Mouse (Mus musculus) hindbrain, embryonic 10.5 days (tissue): ENCODE measurements around the gene Grin1. TPM values are rescaled to one million over a fixed set of nuclear protein-coding genes. Genes with fewer than 3 reads are reported as not detected.
A peak's percentile ranks its signal among the peaks of the same experiment; 100 is the strongest.
"Not testable (repeated sequence)": the region's sequence is repeated elsewhere in the genome, so short reads cannot be mapped to it uniquely, and the experiment has no call there.

Source experiments
- DNase-seq: peaks from one replicate; pipeline ENCODE4 v3.0.0-alpha.2; 2017; ENCODE audit warnings: low spot score
- H3K27ac ChIP-seq: fragments of 300-500 bp; sonication (generic); 2 replicates; pipeline ENCODE4 v1.5.1; 2016; ENCODE audit warnings: mild to moderate bottlenecking, moderate library complexity
- H3K27me3 ChIP-seq: fragments of 300-500 bp; sonication (generic); 2 replicates; pipeline ENCODE4 v1.6.1; 2016; ENCODE audit warnings: mild to moderate bottlenecking; ENCODE audit not compliant: poor library complexity, insufficient read depth, severe bottlenecking
- H3K36me3 ChIP-seq: fragments of 300-500 bp; sonication (generic); 2 replicates; pipeline ENCODE4 v1.6.1; 2016; ENCODE audit warnings: mild to moderate bottlenecking, moderate library complexity
- H3K4me1 ChIP-seq: fragments of 300-500 bp; sonication (generic); replicated peaks from 2 replicates; pipeline ENCODE4 v1.6.1; 2016; ENCODE audit warnings: mild to moderate bottlenecking
- H3K4me3 ChIP-seq: fragments of 300-500 bp; sonication (generic); 2 replicates; pipeline ENCODE4 v1.5.1; 2016; ENCODE audit warnings: mild to moderate bottlenecking, moderate library complexity
- H3K9me3 ChIP-seq: fragments of 300-500 bp; sonication (generic); 2 replicates; pipeline ENCODE4 v1.6.1; 2016; ENCODE audit warnings: mild to moderate bottlenecking, moderate library complexity
- WGBS: fragments of 180-500 bp; shearing (Covaris S2); methylation state at CpG from one replicate; pipeline ENCODE4 v1.1.7; 2016; 5-methylcytosine and 5-hydroxymethylcytosine counted together
- polyA plus RNA-seq: library from polyadenylated mRNA; unstranded; fragments of >200 nt; fragmentation: Nextera tagmentation; extraction: Ambion mirVana; gene quantifications from 2 replicates; pipeline ENCODE4 v1.2.1, GENCODE M21; 2016

The Grin1 gene
- polyA plus RNA-seq, 1 experiment from 2014 or later, result 4.5 TPM

GRCm38 (mm10) chr2:25266720-25267119 is 52.3 kb downstream of the Grin1 start:
- WGBS, result 70% methylated on average over 2 of the region's 2 CpGs
- no peak overlapping the region for H3K4me3 ChIP-seq

GRCm38 (mm10) chr2:25265897-25266656 is 52.9 kb downstream of the Grin1 start:
- H3K9me3 ChIP-seq, result no peaks in the 10 kb centered on the region
- H3K27me3 ChIP-seq, result peaks cover 26% of the 10 kb centered on the region
- H3K4me3 ChIP-seq, result peak overlapping the region; percentile 18
- DNase-seq, result no peak
- peaks cover 34% of the 10 kb centered on the region for H3K36me3 ChIP-seq
- WGBS, result 76% methylated on average over 6 of the region's 6 CpGs
- H3K4me1 ChIP-seq, result peaks cover 67% of the 10 kb centered on the region
- H3K27ac ChIP-seq, result no peak overlapping the region

More at GRCm38 (mm10) chr2:25266720-25267119, 52.3 kb downstream of the Grin1 start:
- DNase-seq, result no peak
- Histone ChIP-seq H3K27me3 (peaks cover 26% of the 10 kb centered on the region), H3K36me3 (peaks cover 37% of the 10 kb centered on the region), H3K27ac (no peak overlapping the region), H3K4me1 (peaks cover 71% of the 10 kb centered on the region), H3K9me3 (no peaks in the 10 kb centered on the region)

DNA sequence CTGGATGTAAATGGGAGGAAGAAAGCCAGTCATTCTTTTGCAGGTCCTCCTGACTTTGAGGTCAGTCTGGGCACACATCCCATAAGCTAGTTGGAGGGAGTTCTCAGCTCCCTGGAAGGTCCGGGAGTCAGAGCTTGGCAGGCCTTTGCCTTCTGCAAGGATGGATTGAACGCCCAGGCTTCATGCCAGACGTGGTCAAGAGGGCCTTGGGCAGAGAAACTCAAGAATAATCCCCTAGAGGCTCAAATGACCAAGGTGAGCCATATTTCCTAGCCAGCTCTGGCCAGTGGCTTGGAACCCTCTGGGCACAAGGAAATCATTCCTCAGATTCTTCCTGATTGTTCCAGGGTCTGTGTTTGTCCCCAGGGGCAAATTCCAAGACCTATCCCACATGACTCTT is 54.1 kb downstream of the Grin1 start:
- WGBS, result 78% methylated on average over 3 of the region's 3 CpGs
- Histone ChIP-seq H3K4me1 (peaks cover 60% of the 10 kb centered on the region), H3K36me3 (peaks cover 22% of the 10 kb centered on the region), H3K4me3 (peak overlapping the region; percentile 73; the same call in 1 of the 2 replicates), H3K9me3 (no peaks in the 10 kb centered on the region), H3K27ac (no peak overlapping the region), H3K27me3 (peaks cover 26% of the 10 kb centered on the region)
- no peak for DNase-seq

DNA sequence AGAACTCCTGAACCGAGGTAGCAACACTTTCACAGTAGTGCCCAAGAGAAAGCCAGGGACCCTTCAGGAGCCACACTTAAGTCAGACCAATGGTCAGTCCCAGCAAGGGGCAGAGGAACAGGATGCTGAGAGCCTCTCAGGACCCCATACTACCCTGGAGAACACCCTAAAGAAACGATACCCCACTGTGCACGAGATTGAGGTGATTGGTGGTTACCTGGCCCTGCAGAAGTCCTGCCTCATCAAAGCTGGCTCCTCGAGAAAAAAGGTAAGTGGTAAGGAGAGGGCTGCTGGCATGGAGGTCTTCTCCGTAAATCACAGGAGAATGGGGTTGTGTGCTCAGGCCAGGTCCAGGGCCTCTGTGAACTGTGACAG is 54.7 kb downstream of the Grin1 start:
- Histone ChIP-seq H3K9me3 (no peaks in the 10 kb centered on the region), H3K27me3 (peaks cover 26% of the 10 kb centered on the region), H3K4me1 (peaks cover 60% of the 10 kb centered on the region), H3K27ac (no peak overlapping the region), H3K36me3 (peaks cover 16% of the 10 kb centered on the region), H3K4me3 (peak overlapping the region; percentile 73; the same call in 1 of the 2 replicates)
- WGBS, result 79% methylated on average over 5 of the region's 5 CpGs
- DNase-seq, result no peak

DNA sequence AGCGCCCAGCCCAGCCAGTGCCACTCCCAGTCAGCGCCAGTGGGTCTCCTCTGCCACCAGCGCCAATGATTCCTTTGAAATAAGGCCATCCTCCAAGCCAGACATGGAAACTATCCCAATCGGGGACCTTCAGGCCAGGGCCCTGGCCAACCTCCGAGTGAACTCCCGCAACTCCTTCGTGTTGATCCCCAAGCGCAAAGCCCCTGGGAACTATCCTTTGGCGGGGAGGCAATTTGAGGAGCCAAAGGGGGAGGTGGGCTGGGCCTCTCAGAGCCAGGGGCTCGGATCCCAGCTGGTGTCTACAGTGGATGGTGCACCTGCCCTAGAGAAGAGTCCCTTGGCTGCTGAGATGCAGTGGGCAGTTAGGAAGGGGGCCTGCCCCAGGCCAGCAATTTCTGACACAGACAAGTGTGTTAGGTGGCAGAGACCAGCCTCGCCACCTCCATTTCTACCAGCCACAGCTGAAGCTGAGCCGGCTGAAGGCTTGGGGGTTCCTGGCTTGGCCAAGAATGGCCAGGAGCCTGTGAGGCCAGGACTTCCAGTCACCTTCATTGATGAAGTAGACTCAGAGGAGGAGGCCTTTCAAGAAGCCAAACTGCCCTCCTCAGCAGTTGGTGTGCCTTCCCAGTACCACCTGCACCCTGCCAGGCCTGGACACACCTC is 55.2 kb downstream of the Grin1 start:
- WGBS, result 22% methylated on average over 12 of the region's 12 CpGs
- peak overlapping the region; percentile 73 for H3K4me3 ChIP-seq
- DNase-seq, result no peak
- 0 out of 2 replicates have a peak overlapping the region, but pooled peaks have one; percentile 74 for H3K27ac ChIP-seq
- H3K27me3 ChIP-seq, result peaks cover 26% of the 10 kb centered on the region
- no peaks in the 10 kb centered on the region for H3K9me3 ChIP-seq
- peaks cover 11% of the 10 kb centered on the region for H3K36me3 ChIP-seq
- peaks cover 60% of the 10 kb centered on the region for H3K4me1 ChIP-seq

GRCm38 (mm10) chr2:25262795-25263622 is 56.0 kb downstream of the Grin1 start:
- DNase-seq, result peak; percentile 36
- H3K27ac ChIP-seq, result peak overlapping the region; percentile 74
- H3K4me1 ChIP-seq, result peaks cover 60% of the 10 kb centered on the region
- no peaks in the 10 kb centered on the region for H3K9me3 ChIP-seq
- H3K27me3 ChIP-seq, result peaks cover 26% of the 10 kb centered on the region
- peak overlapping the region; percentile 73 for H3K4me3 ChIP-seq
- WGBS, result under 1% methylated on average over 82 of the region's 82 CpGs
- H3K36me3 ChIP-seq, result peaks cover 4% of the 10 kb centered on the region

DNA sequence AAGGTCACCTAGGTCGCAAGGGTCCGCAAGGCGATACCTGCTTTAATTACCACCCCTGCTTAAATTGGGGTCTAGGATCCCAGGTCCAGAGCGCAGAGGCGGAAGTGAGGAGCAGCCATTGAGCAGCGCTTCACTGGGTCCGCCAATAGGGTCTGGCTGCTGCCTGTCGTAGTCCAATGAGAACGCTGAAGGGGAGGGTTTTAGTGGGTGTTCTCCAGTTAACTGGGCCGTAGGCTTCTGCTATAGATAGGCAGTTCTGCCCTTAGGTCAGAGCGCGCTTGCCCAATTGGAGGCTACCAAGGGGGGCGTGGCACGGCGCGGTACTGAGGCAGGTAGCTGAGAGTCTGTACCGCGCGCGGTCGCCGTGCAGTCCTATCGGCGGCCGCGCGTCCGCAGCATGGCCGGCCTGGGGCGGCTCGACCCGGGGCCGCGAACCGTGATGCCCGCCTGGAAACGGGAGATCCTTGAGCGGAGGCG is 56.7 kb downstream of the Grin1 start, which contains the start of gene Tprn:
Gene Tprn, plus strand, starts transcription at position 328 of the 477 bp plus-strand sequence.
- Histone ChIP-seq H3K27me3 (peaks cover 26% of the 10 kb centered on the region), H3K27ac (peak within 1 kb of the TSS; percentile 84), H3K4me1 (peaks cover 57% of the 10 kb centered on the region), H3K9me3 (no peaks in the 10 kb centered on the region), H3K36me3 (no peaks in the 10 kb centered on the region), H3K4me3 (peak within 1 kb of the TSS; percentile 73)
- peak; percentile 91 for DNase-seq
- whole genome bisulfite sequencing, result under 1% methylated on average over 39 of the region's 39 CpGs

- H3K9me3 ChIP-seq, result no peaks in the 10 kb centered on the region
- H3K4me3 ChIP-seq, result peak overlapping the region; percentile 73
- H3K27me3 ChIP-seq, result peaks cover 26% of the 10 kb centered on the region
- WGBS, result 50% methylated on average over 12 of the region's 12 CpGs
- peak overlapping the region; percentile 84 for H3K27ac ChIP-seq
- H3K4me1 ChIP-seq, result peaks cover 52% of the 10 kb centered on the region
- H3K36me3 ChIP-seq, result no peaks in the 10 kb centered on the region
- DNase-seq, result no peak
Observed at GRCm38 (mm10) chr2:25261870-25262269, 57.1 kb downstream of the Grin1 start.

DNA sequence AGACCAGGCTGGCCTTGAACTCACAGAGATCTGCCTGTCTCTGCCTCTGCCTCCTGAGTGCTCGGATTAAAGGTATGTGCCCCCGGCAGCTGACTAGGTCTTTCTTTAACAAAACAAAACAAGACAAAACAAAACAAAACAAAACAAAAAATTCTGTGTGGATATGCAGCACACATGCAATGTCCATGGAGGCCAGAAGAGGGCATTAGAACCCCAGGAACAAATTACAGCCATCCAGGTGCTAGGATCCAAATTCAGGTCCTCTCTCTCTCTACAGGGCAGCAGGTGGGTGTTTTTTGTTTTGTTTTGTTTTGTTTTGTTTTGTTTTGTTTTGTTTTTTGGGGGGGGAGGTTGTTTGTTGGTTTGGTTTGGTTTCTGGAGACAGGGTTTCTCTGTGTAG is 60.1 kb downstream of the Grin1 start:
- no peaks in the 10 kb centered on the region for H3K36me3 ChIP-seq
- 56% methylated on average over 2 of the region's 2 CpGs for WGBS
- H3K4me1 ChIP-seq, result peaks cover 43% of the 10 kb centered on the region
- DNase-seq, result no peak
- no peaks in the 10 kb centered on the region for H3K9me3 ChIP-seq
- peaks cover 10% of the 10 kb centered on the region for H3K27me3 ChIP-seq
- H3K4me3 ChIP-seq, result no peak overlapping the region; the same call in 1 of the 2 replicates
- H3K27ac ChIP-seq, result no peak overlapping the region

DNA sequence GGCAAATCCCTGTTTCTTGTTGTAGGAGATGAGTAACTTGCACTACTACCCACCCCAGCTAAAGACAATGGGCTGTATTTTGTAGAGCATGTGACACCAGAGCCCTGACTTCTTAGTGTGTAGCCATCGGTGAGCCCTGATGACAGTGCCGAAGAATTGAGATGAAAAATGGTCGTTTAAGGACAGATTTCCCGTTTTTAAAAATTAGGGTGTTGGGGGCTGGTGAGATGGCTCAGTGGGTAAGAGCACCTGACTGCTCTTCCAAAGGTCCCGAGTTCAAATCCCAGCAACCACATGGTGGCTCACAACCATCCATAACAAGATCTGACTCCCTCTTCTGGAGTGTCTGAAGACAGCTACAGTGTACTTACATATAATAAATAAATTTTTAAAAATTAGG is 61.7 kb downstream of the Grin1 start:
- Histone ChIP-seq H3K4me1 (peaks cover 27% of the 10 kb centered on the region), H3K36me3 (peaks cover 15% of the 10 kb centered on the region)
- not testable (repeated sequence) for H3K27ac ChIP-seq, H3K4me3 ChIP-seq, H3K9me3 ChIP-seq, H3K27me3 ChIP-seq, DNase-seq
- WGBS, result 92% methylated on average over 5 of the region's 5 CpGs

DNA sequence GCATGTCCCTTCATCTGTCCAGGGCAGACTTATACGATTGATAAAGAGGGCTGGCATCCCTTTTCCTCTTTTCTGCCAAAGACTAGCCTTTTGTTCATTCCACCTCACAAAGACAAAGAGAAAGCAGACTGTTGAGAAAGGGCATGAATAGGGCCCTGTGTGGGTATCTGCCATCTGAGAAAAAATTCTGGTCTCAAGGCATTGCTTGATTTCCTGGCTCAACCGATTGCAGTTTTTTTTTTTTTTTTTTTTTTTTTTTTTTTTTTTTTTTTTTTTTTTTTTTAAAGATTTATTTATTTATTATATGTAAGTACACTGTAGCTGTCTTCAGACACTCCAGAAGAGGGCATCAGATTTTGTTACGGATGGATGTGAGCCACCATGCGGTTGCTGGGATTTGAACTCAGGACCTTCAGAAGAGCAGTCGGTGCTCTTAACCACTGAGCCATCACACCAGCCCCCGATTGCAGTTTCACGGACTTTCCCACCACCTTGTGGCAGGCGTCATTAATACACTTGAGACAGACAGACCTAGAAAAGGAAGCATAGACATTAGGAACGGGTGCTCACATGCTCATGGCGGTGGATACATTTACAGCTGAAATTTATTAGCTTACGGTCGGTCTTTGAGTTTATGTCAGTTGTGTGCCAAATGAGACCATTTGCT is 62.4 kb downstream of the Grin1 start:
- not testable (repeated sequence) for H3K9me3 ChIP-seq, H3K27me3 ChIP-seq, H3K27ac ChIP-seq
- peak overlapping the region; percentile 91 for H3K4me3 ChIP-seq
- 61% methylated on average over 12 of the region's 12 CpGs for WGBS
- H3K4me1 ChIP-seq, result peaks cover 20% of the 10 kb centered on the region
- peak; percentile 18 for DNase-seq
- peaks cover 21% of the 10 kb centered on the region for H3K36me3 ChIP-seq

DNA sequence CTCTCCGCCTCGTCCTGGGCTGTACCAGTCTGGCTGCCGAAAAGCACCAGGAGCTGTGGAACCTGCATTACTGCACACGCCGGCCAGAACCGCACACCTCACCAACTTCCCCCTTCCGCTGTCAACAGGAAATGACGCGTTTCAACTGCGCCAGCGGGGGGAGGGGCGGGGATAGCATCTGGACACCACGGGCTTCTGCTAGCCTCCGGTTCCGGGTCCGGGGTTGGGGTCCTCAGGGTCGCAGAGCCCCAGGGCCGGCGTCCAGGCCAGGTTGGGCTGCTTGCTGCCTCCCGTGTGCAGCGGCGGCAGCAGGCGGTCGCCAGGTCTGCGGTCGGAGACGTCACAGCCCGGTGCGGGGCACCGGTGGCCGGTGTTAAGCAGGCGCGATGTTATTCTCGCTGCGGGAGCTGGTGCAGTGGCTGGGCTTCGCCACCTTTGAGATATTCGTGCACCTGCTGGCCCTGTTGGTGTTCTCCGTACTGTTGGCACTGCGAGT is 63.7 kb downstream of the Grin1 start, which contains the start of gene Tmem203:
Gene Tmem203, plus strand, starts transcription at position 156 of the 496 bp plus-strand sequence.
- WGBS, result under 1% methylated on average over 39 of the region's 39 CpGs

More for the DNA sequence above, 63.7 kb downstream of the Grin1 start, which contains the start of gene Tmem203:
- H3K4me3 ChIP-seq, result peak within 1 kb of the TSS; percentile 91
- H3K9me3 ChIP-seq, result no peaks in the 10 kb centered on the region
- peaks cover 19% of the 10 kb centered on the region for H3K4me1 ChIP-seq
- DNase-seq, result peak; percentile 95
- peaks cover 34% of the 10 kb centered on the region for H3K36me3 ChIP-seq
- no peaks in the 10 kb centered on the region for H3K27me3 ChIP-seq
- H3K27ac ChIP-seq, result peak within 1 kb of the TSS; percentile 94
